Mouse (Mus musculus): ENCODE measurements at regions not wholly inside any gene's neighbourhood (a gene's known extent, or its start where the extent isn't known, plus 50 kb on each side); places are given as distances from the start of the nearest gene placed in this dataset.

GRCm38 (mm10) chr2:101491762-101492161 lies 132.8 kb upstream of the Rag2 start:
- no peak for TF ChIP-seq CTCF (IDR thresholded peaks at IDR 0.05; ENCODE audit: extremely low read depth, insufficient read depth, low read length)
- no peak for TF ChIP-seq POLR2A (IDR thresholded peaks at IDR 0.05; ENCODE audit: extremely low read depth, insufficient read depth, low read length)
